Mouse (Mus musculus) hindbrain, embryonic 15.5 days (tissue): ENCODE data around the gene Clvs2. TPM values are rescaled to one million over a fixed set of nuclear protein-coding genes. Genes with fewer than 3 reads are reported as not detected.
A peak's percentile ranks its signal among the peaks of the same experiment; 100 is the strongest.

Source experiments
- ATAC-seq: fragments of 200-750 bp; cut with Nextera tagmentation; 2 replicates; pipeline ENCODE4 v1.8.0; 2017; ENCODE audit warnings: low read depth, moderate number of reproducible peaks, moderate TSS enrichment; ENCODE audit not compliant: low FRiP score
- H3K27ac ChIP-seq: fragments of 300-500 bp; sonication (generic); replicated peaks from 2 replicates; pipeline ENCODE4 v1.5.1; 2015; ENCODE audit warnings: mild to moderate bottlenecking, inconsistent platforms
- H3K27me3 ChIP-seq: fragments of 300-500 bp; sonication (generic); 2 replicates; pipeline ENCODE4 v1.6.1; 2015; ENCODE audit warnings: control low read depth, inconsistent platforms
- H3K36me3 ChIP-seq: fragments of 300-500 bp; sonication (generic); 2 replicates; pipeline ENCODE4 v1.6.1; 2015; ENCODE audit warnings: control low read depth, inconsistent platforms
- H3K4me1 ChIP-seq: fragments of 300-500 bp; sonication (generic); replicated peaks from 2 replicates; pipeline ENCODE4 v1.6.1; 2015; ENCODE audit warnings: control low read depth, inconsistent platforms
- H3K4me2 ChIP-seq: fragments of 300-500 bp; sonication (generic); 2 replicates; pipeline ENCODE4 v1.6.1; 2015; ENCODE audit warnings: moderate library complexity, mild to moderate bottlenecking, inconsistent platforms
- H3K4me3 ChIP-seq: fragments of 300-500 bp; sonication (generic); 2 replicates; pipeline ENCODE4 v1.5.1; 2015; ENCODE audit warnings: mild to moderate bottlenecking, inconsistent platforms
- H3K9ac ChIP-seq: fragments of 300-500 bp; sonication (generic); 2 replicates; pipeline ENCODE4 v1.6.1; 2015; ENCODE audit warnings: inconsistent platforms
- H3K9me3 ChIP-seq: fragments of 300-500 bp; sonication (generic); 2 replicates; pipeline ENCODE4 v1.6.1; 2016; ENCODE audit warnings: control low read depth, inconsistent platforms
- WGBS: fragments of 180-500 bp; shearing (Covaris S2); methylation state at CpG from one replicate; pipeline ENCODE4 v1.1.7; 2015; 5-methylcytosine and 5-hydroxymethylcytosine counted together
- polyA plus RNA-seq: library from polyadenylated mRNA; unstranded; fragments of >200 nt; fragmentation: Nextera tagmentation; extraction: Ambion mirVana; gene quantifications from 2 replicates; pipeline ENCODE4 v1.2.1, GENCODE M21; 2015

Clvs2 gene
- 21.2 and 21.5 TPM in 2 replicates for polyA plus RNA-seq

- peak; percentile 95 for ATAC-seq
- Histone ChIP-seq H3K4me3 (peak within 1 kb of the TSS; percentile 69), H3K4me1 (peaks cover 21% of the 10 kb centered on the region)
Observed at GRCm38 (mm10) chr10:33624131-33624879, at the start of gene Clvs2. Gene Clvs2 (minus strand): TSS chr10:33624769.

GRCm38 (mm10) chr10:33653142-33653541 is 28.6 kb upstream of the Clvs2 start:
- no peak for ATAC-seq
- no peak overlapping the region for H3K27ac ChIP-seq
- no peaks in the 10 kb centered on the region for H3K27me3 ChIP-seq
- H3K4me1 ChIP-seq: no peaks in the 10 kb centered on the region
- H3K4me3 ChIP-seq: no peak overlapping the region
- H3K9me3 ChIP-seq: no peaks in the 10 kb centered on the region
- no peaks in the 10 kb centered on the region for H3K36me3 ChIP-seq
- H3K4me2 ChIP-seq: no peak overlapping the region
- no peak overlapping the region for H3K9ac ChIP-seq

More at GRCm38 (mm10) chr10:33624131-33624879, at the start of gene Clvs2:
- Histone ChIP-seq H3K36me3 (no peaks in the 10 kb centered on the region), H3K4me2 (peak within 1 kb of the TSS; percentile 79), H3K9ac (peak within 1 kb of the TSS; percentile 84), H3K9me3 (no peaks in the 10 kb centered on the region), H3K27me3 (no peaks in the 10 kb centered on the region), H3K27ac (peak within 1 kb of the TSS; percentile 89)
- WGBS: 1% methylated on average over 37 of the region's 37 CpGs

- 19% methylated on average over 6 of the region's 6 CpGs for WGBS
- peak; percentile 85 for ATAC-seq
- H3K4me3 ChIP-seq: peak overlapping the region; percentile 69
Observed at GRCm38 (mm10) chr10:33623577-33623991, 985 bp downstream of the Clvs2 start.

GRCm38 (mm10) chr10:33622700-33623099 is 1.9 kb downstream of the Clvs2 start:
- H3K4me2 ChIP-seq: peak overlapping the region; percentile 56
- no peaks in the 10 kb centered on the region for H3K36me3 ChIP-seq
- peak overlapping the region; percentile 30 for H3K4me3 ChIP-seq
- peaks cover 21% of the 10 kb centered on the region for H3K4me1 ChIP-seq
- H3K9me3 ChIP-seq: no peaks in the 10 kb centered on the region
- ATAC-seq: no peak
- no peak overlapping the region for H3K9ac ChIP-seq
- no peaks in the 10 kb centered on the region for H3K27me3 ChIP-seq
- 88% methylated on average over 8 of the region's 8 CpGs for WGBS
- H3K27ac ChIP-seq: no peak overlapping the region

More at GRCm38 (mm10) chr10:33623577-33623991, 985 bp downstream of the Clvs2 start:
- Histone ChIP-seq H3K4me1 (peaks cover 21% of the 10 kb centered on the region), H3K9ac (peak overlapping the region; percentile 84), H3K4me2 (peak overlapping the region; percentile 79), H3K27ac (peak overlapping the region; percentile 89), H3K9me3 (no peaks in the 10 kb centered on the region), H3K27me3 (no peaks in the 10 kb centered on the region), H3K36me3 (no peaks in the 10 kb centered on the region)

GRCm38 (mm10) chr10:33616207-33616606 is 8.4 kb downstream of the Clvs2 start:
- Histone ChIP-seq H3K27me3 (no peaks in the 10 kb centered on the region), H3K9me3 (no peaks in the 10 kb centered on the region), H3K9ac (no peak overlapping the region), H3K4me1 (peaks cover 5% of the 10 kb centered on the region; the same call in 1 of the 2 replicates), H3K27ac (no peak overlapping the region), H3K4me3 (no peak overlapping the region), H3K36me3 (no peaks in the 10 kb centered on the region), H3K4me2 (no peak overlapping the region)
- ATAC-seq: no peak
- WGBS: 87% methylated on average over 2 of the region's 2 CpGs

GRCm38 (mm10) chr10:33613197-33613596 is 11.4 kb downstream of the Clvs2 start:
- Histone ChIP-seq H3K27me3 (no peaks in the 10 kb centered on the region), H3K9me3 (no peaks in the 10 kb centered on the region), H3K4me1 (no peaks in the 10 kb centered on the region), H3K4me3 (no peak overlapping the region), H3K27ac (no peak overlapping the region), H3K36me3 (no peaks in the 10 kb centered on the region), H3K9ac (no peak overlapping the region), H3K4me2 (no peak overlapping the region)
- WGBS: 86% methylated on average over 1 of the region's 1 CpGs
- ATAC-seq: no peak

- Histone ChIP-seq H3K9ac (no peak overlapping the region), H3K4me1 (no peaks in the 10 kb centered on the region), H3K9me3 (no peaks in the 10 kb centered on the region), H3K36me3 (no peaks in the 10 kb centered on the region), H3K4me3 (no peak overlapping the region), H3K27me3 (no peaks in the 10 kb centered on the region), H3K27ac (no peak overlapping the region), H3K4me2 (no peak overlapping the region)
- ATAC-seq: no peak
- 95% methylated on average over 16 of the region's 16 CpGs for WGBS
Observed at GRCm38 (mm10) chr10:33592732-33593131, 31.8 kb downstream of the Clvs2 start.

GRCm38 (mm10) chr10:33588800-33589199 is 35.8 kb downstream of the Clvs2 start:
- Histone ChIP-seq H3K4me1 (no peaks in the 10 kb centered on the region), H3K9ac (no peak overlapping the region), H3K4me3 (no peak overlapping the region), H3K36me3 (no peaks in the 10 kb centered on the region), H3K27me3 (no peaks in the 10 kb centered on the region), H3K4me2 (no peak overlapping the region), H3K9me3 (no peaks in the 10 kb centered on the region), H3K27ac (no peak overlapping the region)
- 82% methylated on average over 2 of the region's 2 CpGs for WGBS
- no peak for ATAC-seq

GRCm38 (mm10) chr10:33587118-33587517 is 37.5 kb downstream of the Clvs2 start:
- no peak for ATAC-seq
- Histone ChIP-seq H3K9ac (no peak overlapping the region), H3K4me3 (no peak overlapping the region), H3K4me2 (no peak overlapping the region), H3K36me3 (no peaks in the 10 kb centered on the region), H3K27me3 (no peaks in the 10 kb centered on the region), H3K27ac (no peak overlapping the region), H3K4me1 (no peaks in the 10 kb centered on the region), H3K9me3 (no peaks in the 10 kb centered on the region)
- WGBS: 69% methylated on average over 2 of the region's 2 CpGs

GRCm38 (mm10) chr10:33558081-33558480 is 66.5 kb downstream of the Clvs2 start:
- H3K9ac ChIP-seq: no peak overlapping the region
- no peak for ATAC-seq
- no peak overlapping the region for H3K4me3 ChIP-seq
- 58% methylated on average over 3 of the region's 3 CpGs for WGBS
- no peak overlapping the region for H3K27ac ChIP-seq
- no peaks in the 10 kb centered on the region for H3K36me3 ChIP-seq
- H3K27me3 ChIP-seq: no peaks in the 10 kb centered on the region
- H3K9me3 ChIP-seq: no peaks in the 10 kb centered on the region
- H3K4me2 ChIP-seq: no peak overlapping the region
- no peaks in the 10 kb centered on the region for H3K4me1 ChIP-seq

- H3K4me3 ChIP-seq: no peak overlapping the region
- no peaks in the 10 kb centered on the region for H3K27me3 ChIP-seq
- H3K4me2 ChIP-seq: no peak overlapping the region
- H3K36me3 ChIP-seq: no peaks in the 10 kb centered on the region; the same call in 1 of the 2 replicates
- no peak overlapping the region for H3K27ac ChIP-seq
- WGBS: 82% methylated on average over 4 of the region's 4 CpGs
- ATAC-seq: no peak
- H3K9ac ChIP-seq: no peak overlapping the region
- H3K4me1 ChIP-seq: no peaks in the 10 kb centered on the region
- H3K9me3 ChIP-seq: no peaks in the 10 kb centered on the region
Observed at GRCm38 (mm10) chr10:33540331-33540730, 84.2 kb downstream of the Clvs2 start.
